Mouse (Mus musculus): Measurements from ENCODE around the gene Hspg2.

DNA sequence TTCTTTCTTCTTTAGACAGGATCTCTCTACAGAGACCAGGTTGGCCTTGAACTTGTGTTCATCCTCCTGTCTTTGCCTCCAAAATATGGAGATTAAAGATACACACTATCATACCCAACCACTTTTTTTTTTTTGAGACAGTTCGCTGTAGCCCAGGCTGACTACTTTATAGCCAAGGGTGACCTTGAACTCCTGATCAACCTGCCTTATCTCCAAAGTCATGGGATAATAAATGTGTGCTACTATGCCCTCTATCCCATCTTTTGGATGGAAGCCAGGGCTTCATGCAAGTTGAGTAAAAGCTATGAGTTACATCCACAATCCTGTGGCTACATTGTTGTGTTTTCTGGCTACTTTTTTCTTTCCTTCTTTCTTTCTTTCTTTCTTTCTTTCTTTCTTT, 56.9 kb downstream of the Hspg2 start:
- TF ChIP-seq POLR2A (IDR thresholded peaks at IDR 0.05; ENCODE audit: low read depth, low read length) (no peak), CTCF (conservative IDR thresholded peaks at IDR 0.05; ENCODE audit: insufficient read depth, insufficient read length, low read depth, low read length) (no peak)
